Mouse (Mus musculus): ENCODE measurements around the gene Hmgn3. TPM values are rescaled to one million over a fixed set of nuclear protein-coding genes. Genes with fewer than 3 reads are reported as not detected.

Hmgn3 gene
- total RNA-seq, 2 experiments from 2014 or later: 24.5 to 38.3 TPM

DNA sequence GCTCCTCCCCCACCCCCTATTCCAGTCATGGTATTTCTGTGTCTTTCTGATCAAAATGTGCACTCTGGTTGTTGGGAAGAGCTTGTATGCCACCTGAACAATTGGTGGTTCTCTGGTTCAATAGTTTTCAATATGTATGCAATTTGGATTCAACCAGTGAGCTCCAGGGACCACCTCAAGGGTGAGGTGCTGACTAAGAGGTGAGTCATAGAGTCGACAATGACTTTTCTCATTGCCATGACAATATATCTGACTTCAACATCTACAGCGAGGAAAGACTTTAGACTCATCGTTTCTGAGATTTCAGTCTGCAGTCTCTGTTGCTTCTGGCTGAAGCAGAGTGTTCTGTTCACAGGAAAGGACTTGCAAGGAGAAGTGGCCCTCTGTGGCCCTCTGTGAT is 44.8 kb downstream of the Hmgn3 start:
- no peak for ATAC-seq (replicated peaks; ENCODE audit: poor library complexity, severe bottlenecking)

DNA sequence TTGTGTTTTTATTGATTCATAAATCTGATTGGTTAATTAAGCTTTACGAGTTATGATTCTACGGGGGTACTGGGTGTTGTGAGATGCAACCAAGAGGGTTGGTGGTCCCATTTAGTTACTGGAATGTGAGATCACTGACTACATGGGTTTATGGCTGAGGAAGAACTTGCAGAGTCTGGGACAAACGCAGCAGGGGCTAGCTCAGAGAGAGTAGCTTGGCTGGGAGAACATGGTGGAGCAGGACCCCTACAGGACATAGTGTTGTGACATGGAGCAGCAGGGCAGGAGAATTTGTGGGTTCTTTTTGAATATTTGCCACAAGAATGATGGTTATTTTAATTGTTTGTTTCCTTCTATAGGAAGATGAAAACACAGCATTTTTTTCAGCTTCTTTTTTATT is 45.7 kb downstream of the Hmgn3 start:
- ATAC-seq (replicated peaks; ENCODE audit: poor library complexity, severe bottlenecking): no peak

DNA sequence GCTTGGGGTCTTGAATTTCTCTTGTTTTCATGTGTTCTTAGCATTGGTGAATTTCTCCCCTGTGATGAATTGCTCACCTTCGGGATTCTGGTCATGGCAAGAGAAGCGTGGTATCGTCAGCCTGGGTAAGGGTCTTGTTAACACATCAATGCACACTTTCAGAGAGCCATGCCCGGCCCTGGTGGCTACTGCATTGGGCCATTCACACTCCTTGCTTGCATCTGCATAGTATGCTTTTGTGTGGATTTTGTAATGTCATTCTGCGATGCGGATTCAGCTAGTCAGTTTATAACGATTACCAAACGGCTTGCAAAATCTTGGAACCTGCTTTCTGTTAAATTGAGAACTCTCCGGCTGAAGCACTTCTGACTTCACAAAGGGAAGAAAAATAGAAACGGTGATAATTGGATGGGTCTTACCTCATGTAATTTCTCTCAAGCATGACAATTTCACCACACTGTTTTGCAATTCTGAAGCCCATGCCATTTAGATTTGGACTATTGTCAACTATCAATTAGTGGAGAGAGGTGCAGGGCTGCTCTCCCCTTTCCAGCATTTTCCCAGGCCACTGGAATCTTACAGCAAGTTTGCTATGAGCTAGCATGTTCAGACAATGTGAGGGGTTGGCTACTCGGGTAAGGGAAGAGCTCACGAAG is 47.7 kb downstream of the Hmgn3 start:
- peak; percentile 66 for ATAC-seq (replicated peaks; ENCODE audit: poor library complexity, severe bottlenecking)

DNA sequence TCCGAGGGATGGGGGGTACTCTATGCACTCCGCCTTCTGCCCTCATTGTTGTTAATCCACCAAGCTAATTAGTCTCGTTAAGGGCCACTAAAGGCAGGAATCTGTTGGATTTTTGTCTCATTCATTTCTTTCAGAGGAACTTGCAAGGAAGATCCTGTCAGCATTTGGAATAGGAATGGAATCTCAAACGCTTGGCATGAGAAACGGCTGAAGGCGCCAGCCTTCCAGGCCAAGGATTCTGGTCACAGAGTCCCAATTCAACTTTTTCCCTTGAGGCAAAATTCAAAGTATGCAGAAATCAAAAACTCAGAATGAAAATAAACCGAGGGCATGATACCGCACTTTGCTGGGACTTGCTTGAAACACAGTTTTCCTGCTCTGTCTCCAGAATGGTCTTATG is 48.7 kb downstream of the Hmgn3 start:
- ATAC-seq (replicated peaks; ENCODE audit: poor library complexity, severe bottlenecking): no peak

DNA sequence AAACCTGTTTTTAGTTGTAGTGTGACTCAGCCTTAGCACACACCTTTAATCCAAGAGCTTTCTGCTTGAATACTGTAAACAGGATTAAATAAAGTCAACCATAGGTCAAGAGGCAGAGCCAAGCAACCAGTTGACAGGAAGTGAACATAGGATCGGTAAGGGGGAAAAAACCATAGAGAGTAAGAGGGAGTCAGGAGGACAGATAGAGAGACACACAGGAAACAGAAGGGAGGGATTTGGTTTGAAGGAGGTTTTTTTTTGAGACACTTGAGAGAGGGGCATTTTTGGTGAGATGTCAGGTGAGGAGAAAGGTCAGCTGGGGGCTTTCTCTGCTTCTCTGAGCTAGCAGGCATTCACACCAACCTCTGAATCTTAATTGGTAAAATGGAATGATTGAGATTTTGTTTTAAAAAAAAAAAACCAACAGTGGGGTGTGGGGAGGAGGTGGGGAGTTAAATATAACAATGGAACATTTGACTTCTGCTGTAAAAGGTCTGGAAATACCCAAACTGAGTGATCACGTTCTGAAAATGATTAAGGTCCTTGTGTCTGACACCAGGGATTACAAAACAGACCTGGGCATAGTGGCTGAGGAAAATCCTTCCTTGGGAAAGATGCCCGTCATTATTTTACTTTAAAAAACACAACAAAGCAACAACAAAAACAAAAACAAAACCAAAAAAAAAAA is 51.7 kb downstream of the Hmgn3 start:
- ATAC-seq (replicated peaks; ENCODE audit: poor library complexity, severe bottlenecking): no peak

DNA sequence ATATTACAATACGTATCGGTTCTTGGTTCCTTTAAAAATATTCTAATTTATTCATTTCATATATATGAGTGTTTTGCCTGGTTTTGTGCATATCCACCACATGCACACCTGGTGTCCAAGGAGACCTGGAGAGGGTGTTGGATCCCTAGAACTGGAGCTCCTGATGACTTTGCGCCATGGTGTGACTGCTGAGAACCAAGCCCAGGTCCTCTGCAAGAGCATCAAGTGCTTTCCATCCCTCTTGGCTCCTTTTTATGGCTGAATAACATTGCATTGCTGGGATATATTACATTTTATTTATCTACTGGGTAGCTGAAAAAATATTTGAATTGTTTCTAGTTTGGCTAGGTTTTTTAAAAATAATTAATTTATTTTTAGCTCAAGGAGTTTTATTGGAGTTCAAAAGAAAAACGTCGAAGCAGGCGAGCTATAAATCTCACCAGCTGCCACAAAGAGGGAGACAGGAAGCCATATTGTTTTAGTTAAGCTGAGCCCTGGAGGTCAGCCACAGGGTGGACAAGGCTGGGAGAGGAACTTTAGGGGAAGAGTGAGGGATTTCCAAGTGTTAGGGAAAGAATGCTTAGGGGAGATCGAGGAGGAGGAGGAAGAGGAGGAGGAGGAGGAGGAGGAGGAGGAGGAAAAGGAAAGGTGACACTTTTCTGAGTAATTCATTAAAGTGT is 62.6 kb downstream of the Hmgn3 start:
- ATAC-seq (replicated peaks; ENCODE audit: poor library complexity, severe bottlenecking): no peak

DNA sequence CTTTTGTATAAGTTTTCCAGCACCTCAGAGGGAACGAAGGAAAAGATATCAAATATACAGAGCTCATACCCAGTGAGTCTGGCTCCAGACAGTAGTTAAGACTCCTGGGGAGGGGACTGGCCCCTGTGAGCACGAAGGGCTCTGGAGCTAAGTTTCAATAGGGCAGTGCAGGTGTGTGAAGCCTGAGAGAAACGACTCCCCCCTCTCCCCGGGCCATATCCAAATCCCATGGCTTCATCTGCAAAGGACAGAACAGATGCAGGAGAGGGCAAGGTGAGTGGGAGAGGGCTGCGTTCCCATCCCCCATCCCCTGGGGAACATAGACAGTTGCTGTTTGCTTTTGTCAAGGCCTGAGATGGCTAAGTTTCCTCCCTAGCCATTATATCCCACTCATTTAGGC is 63.4 kb downstream of the Hmgn3 start:
- no peak for ATAC-seq (replicated peaks; ENCODE audit: poor library complexity, severe bottlenecking)

DNA sequence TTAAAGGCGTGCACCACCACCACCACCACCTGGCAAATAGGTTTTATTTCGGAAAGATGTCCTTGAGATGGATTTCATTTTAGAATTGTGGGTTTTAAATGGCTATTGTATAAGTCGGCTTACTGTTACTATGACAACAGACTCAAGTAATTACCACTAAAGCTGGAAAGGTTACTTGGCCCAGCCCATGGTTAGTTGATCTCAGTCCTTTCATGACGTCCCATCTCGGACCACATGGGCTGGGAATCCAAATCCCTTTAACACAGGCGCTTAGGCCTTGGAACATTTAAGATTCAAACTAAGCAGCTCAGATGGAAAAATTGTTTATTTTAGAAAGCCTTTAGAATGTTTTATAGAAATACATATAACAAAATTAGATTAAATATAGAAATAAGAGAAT is 64.2 kb downstream of the Hmgn3 start:
- no peak for ATAC-seq (replicated peaks; ENCODE audit: poor library complexity, severe bottlenecking)

DNA sequence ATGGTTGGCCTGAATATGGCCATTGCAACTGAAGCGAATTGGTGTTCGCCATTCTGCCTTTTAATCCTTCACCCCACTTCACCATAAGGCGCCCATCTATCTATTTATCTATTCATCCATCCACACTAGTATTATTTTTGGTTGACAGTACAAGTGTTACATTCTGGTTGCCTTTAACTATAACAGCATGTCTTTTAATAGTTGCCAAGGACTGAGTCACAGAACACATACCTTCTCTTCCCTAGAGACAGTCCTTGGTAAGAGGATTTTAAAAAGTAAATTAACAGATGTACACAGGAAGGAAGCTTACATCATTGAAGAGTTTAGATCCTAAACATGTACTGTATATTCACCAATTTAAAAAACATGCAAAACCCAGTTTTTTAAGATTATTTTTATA is 66.8 kb downstream of the Hmgn3 start:
- ATAC-seq (replicated peaks; ENCODE audit: poor library complexity, severe bottlenecking): no peak

DNA sequence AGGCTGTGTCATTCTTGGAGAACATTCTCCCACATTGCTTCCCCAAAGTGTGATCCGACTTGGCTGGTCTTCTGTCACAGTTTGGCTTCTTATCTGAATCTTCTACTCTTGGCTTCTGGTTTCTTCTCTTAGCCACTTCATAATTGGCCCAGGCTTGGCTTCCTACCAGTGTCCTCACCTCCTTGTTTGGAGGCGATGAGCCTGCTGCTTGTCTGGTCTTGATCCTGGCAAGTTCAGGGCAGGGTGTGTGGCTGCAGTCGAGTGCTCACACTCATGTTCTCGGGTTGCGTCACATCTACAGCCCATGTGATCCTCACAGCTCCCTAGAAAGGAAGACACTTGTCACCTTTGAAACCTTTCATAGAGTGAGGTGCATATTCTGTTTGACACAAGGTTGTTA is 78.2 kb downstream of the Hmgn3 start:
- no peak for ATAC-seq (replicated peaks; ENCODE audit: poor library complexity, severe bottlenecking)

DNA sequence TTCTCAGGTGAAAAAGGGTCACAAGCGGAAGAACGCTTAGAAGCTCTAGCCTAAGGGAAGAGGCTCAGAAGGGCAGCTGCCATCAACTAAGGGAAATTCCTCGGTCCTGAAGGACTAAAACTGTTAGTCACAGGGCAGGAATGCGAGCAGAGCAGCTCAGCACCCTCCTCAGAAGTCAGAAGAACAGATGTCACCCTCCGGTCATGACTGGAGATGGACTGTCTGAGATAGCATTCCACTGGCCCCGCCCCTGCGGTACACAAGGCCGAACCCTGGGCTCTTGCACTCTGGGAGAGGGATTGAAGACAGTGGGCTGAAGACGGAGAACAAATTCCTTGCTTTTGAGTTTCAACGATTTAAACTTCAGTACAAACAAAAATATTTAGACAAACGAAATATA is 85.2 kb downstream of the Hmgn3 start:
- no peak for ATAC-seq (replicated peaks; ENCODE audit: poor library complexity, severe bottlenecking)

Other genes starting within 250 kb of the Hmgn3 start
- gene Phip, start 171.2 kb downstream of the Hmgn3 start, total RNA-seq (2014; fragmentation: Nextera tagmentation): 81.2 and 125 TPM in 2 replicates
- 115 and 142 TPM in 2 replicates for gene Phip, start 171.2 kb downstream of the Hmgn3 start, total RNA-seq (2017)